8 mouse cellular contexts compared by ENCODE assay signal in the genomic region with DNA sequence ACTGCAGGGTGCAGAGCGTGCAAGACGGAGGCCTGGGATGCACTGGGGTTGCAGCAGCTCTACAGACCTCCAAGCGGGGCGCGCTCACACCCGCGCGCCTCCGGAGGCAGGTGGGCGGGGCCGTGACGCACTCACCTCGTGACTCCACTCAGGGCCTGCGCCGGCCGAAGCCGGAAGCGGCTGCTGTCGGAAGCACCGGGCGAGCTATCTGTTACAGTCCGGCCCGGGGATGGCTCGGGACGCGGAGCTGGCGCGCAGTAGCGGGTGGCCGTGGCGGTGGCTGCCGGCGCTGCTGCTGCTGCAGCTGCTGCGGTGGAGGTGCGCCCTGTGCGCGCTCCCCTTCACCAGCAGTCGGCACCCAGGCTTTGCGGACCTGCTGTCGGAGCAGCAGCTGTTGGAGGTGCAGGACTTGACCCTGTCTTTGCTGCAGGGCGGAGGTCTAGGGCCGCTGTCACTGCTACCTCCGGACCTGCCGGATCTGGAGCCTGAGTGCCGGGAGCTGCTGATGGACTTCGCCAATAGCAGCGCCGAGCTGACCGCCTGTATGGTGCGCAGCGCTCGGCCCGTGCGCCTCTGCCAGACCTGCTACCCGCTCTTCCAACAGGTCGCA.
DNase-seq lines count a peak whose midpoint lies in the region; ATAC-seq and TF ChIP-seq lines count a peak whose summit lies in the region.

No protein-coding gene starts in this region.

- peak overlapping the region; percentile 46; the same call in 1 of the 2 replicates for H3K27ac ChIP-seq in forebrain, embryonic 11.5 days (ENCODE audit: low read depth, low read length)
- H3K27ac ChIP-seq in heart, postnatal 0 days (ENCODE audit: low read depth) = peak overlapping the region; percentile 44
- peak overlapping the region; percentile 89 for H3K27ac ChIP-seq in liver, embryonic 16.5 days (ENCODE audit: low read length)
- peak overlapping the region; percentile 83 for H3K27ac ChIP-seq in neural tube, embryonic 13.5 days (replicated peaks)
- H3K27ac ChIP-seq in testis, adult 2 months (ENCODE audit: control insufficient read depth, insufficient read depth, low read depth, low read length) = 0 out of 2 replicates have a peak overlapping the region, but pooled peaks have one; percentile 59

- H3K4me2 ChIP-seq in forebrain, embryonic 11.5 days (ENCODE audit: low read depth, low read length, severe bottlenecking) = peak overlapping the region; percentile 85
- H3K4me2 ChIP-seq in heart, postnatal 0 days (ENCODE audit: low read depth, low read length) = peak overlapping the region; percentile 86
- peak overlapping the region; percentile 89 for H3K4me2 ChIP-seq in liver, embryonic 16.5 days (ENCODE audit: low read depth, low read length)
- H3K4me2 ChIP-seq in neural tube, embryonic 13.5 days = peak overlapping the region; percentile 76

- WGBS in forebrain, embryonic 11.5 days = under 1% methylated on average over 56 of the region's 56 CpGs
- WGBS in heart, postnatal 0 days = under 1% methylated on average over 53 of the region's 56 CpGs
- under 1% methylated on average over 56 of the region's 56 CpGs for WGBS in liver, embryonic 16.5 days (ENCODE audit: insufficient replicate concordance)
- WGBS in neural tube, embryonic 13.5 days = under 1% methylated on average over 56 of the region's 56 CpGs

- H3K4me1 ChIP-seq in forebrain, embryonic 11.5 days (replicated peaks; ENCODE audit: control insufficient read depth, insufficient read depth, low read length) = peaks cover 8% of the 10 kb centered on the region
- peaks cover 11% of the 10 kb centered on the region; the same call in 1 of the 2 replicates for H3K4me1 ChIP-seq in heart, postnatal 0 days (ENCODE audit: control insufficient read depth, insufficient read depth)
- H3K4me1 ChIP-seq in liver, embryonic 16.5 days (ENCODE audit: control insufficient read depth, low read depth, low read length) = peaks cover 15% of the 10 kb centered on the region
- H3K4me1 ChIP-seq in neural tube, embryonic 13.5 days (replicated peaks) = peaks cover 21% of the 10 kb centered on the region
- H3K4me1 ChIP-seq in testis, adult 2 months (ENCODE audit: control insufficient read depth, insufficient read depth, low read length) = no peaks in the 10 kb centered on the region; the same call in none of the 2 replicates

- TF ChIP-seq POLR2A in testis, adult 2 months (IDR thresholded peaks at IDR 0.05; ENCODE audit: control insufficient read depth, low read depth, low read length) = peak; percentile 60

- H3K36me3 ChIP-seq in forebrain, embryonic 11.5 days (ENCODE audit: control insufficient read depth, insufficient read depth, low read length) = no peaks in the 10 kb centered on the region; the same call in 1 of the 2 replicates
- H3K36me3 ChIP-seq in heart, postnatal 0 days (replicated peaks; ENCODE audit: control insufficient read depth, insufficient read depth, low read length) = 0 out of 2 replicates have a peak, but pooled peaks cover 6% of the 10 kb centered on the region
- H3K36me3 ChIP-seq in liver, embryonic 16.5 days (ENCODE audit: control insufficient read depth, insufficient read depth) = no peaks in the 10 kb centered on the region; the same call in 1 of the 2 replicates
- peaks cover 3% of the 10 kb centered on the region for H3K36me3 ChIP-seq in neural tube, embryonic 13.5 days
- no peaks in the 10 kb centered on the region for H3K36me3 ChIP-seq in testis, adult 2 months (ENCODE audit: control insufficient read depth, insufficient read depth, low read length)

- ATAC-seq in forebrain, embryonic 11.5 days (replicated peaks; ENCODE audit: low FRiP score) = peak; percentile 97
- peak; percentile 98 for ATAC-seq in heart, postnatal 0 days (ENCODE audit: insufficient read depth, low read depth)
- ATAC-seq in liver, embryonic 16.5 days (ENCODE audit: low read depth) = peak; percentile 97
- peak; percentile 99 for ATAC-seq in neural tube, embryonic 13.5 days (ENCODE audit: low read depth)

- no peaks in the 10 kb centered on the region for H3K9me3 ChIP-seq in forebrain, embryonic 11.5 days (ENCODE audit: control insufficient read depth, low read length)
- no peaks in the 10 kb centered on the region for H3K9me3 ChIP-seq in heart, postnatal 0 days (replicated peaks; ENCODE audit: control insufficient read depth, low read length)
- no peaks in the 10 kb centered on the region for H3K9me3 ChIP-seq in liver, embryonic 16.5 days (replicated peaks; ENCODE audit: control insufficient read depth, low read length)
- no peaks in the 10 kb centered on the region for H3K9me3 ChIP-seq in neural tube, embryonic 13.5 days

- DNase-seq in CD8-positive naive resting alpha-beta T cell, adult 2 months (ENCODE audit: low read depth in 2 of 2, low spot score in 2 of 2) = peak; percentile 80 to 88
- peak; percentile 77 for DNase-seq in c-Kit-positive CD71-negative TER-119-negative erythroid progenitor cells, embryonic 14.5 days (ENCODE audit: low read depth)
- peak; percentile 96 for DNase-seq in forebrain, embryonic 11.5 days (ENCODE audit: low spot score)
- DNase-seq in heart, postnatal 0 days (ENCODE audit: low spot score) = peak; percentile 82
- DNase-seq in kidney, postnatal 4 days = peak; percentile 94 to 96

- TF ChIP-seq CTCF in heart, postnatal 0 days (IDR thresholded peaks at IDR 0.05; ENCODE audit: low read depth) = no peak
- no peak for TF ChIP-seq CTCF in testis, adult 2 months (IDR thresholded peaks at IDR 0.05; ENCODE audit: control insufficient read depth, insufficient read depth, insufficient replicate concordance, low read depth, low read length)

- H3K4me3 ChIP-seq in forebrain, embryonic 11.5 days (ENCODE audit: low read depth, low read length) = peak overlapping the region; percentile 91
- peak overlapping the region; percentile 80 for H3K4me3 ChIP-seq in heart, postnatal 0 days (ENCODE audit: low read depth, low read length)
- H3K4me3 ChIP-seq in liver, embryonic 16.5 days (ENCODE audit: low read depth, low read length) = peak overlapping the region; percentile 94
- peak overlapping the region; percentile 97 for H3K4me3 ChIP-seq in neural tube, embryonic 13.5 days
- H3K4me3 ChIP-seq in testis, adult 2 months (ENCODE audit: control insufficient read depth, low read depth, low read length) = peak overlapping the region; percentile 92

- no peak for TF ChIP-seq EP300 in heart, postnatal 0 days (IDR thresholded peaks at IDR 0.05; ENCODE audit: low read depth)

- H3K27me3 ChIP-seq in forebrain, embryonic 11.5 days (ENCODE audit: control insufficient read depth, insufficient read depth, low read length) = no peaks in the 10 kb centered on the region
- H3K27me3 ChIP-seq in heart, postnatal 0 days (ENCODE audit: control insufficient read depth, insufficient read depth, low read length) = no peaks in the 10 kb centered on the region
- no peaks in the 10 kb centered on the region for H3K27me3 ChIP-seq in liver, embryonic 16.5 days (ENCODE audit: control insufficient read depth, insufficient read depth, low read depth, low read length)
- no peaks in the 10 kb centered on the region; the same call in 1 of the 2 replicates for H3K27me3 ChIP-seq in neural tube, embryonic 13.5 days
- no peaks in the 10 kb centered on the region for H3K27me3 ChIP-seq in testis, adult 2 months (ENCODE audit: control insufficient read depth, insufficient read depth, low read length)

- H3K9ac ChIP-seq in forebrain, embryonic 11.5 days (ENCODE audit: low read length) = peak overlapping the region; percentile 72
- H3K9ac ChIP-seq in heart, postnatal 0 days (replicated peaks; ENCODE audit: low read depth, low read length) = peak overlapping the region; percentile 68
- H3K9ac ChIP-seq in liver, embryonic 16.5 days (ENCODE audit: low read depth, low read length) = peak overlapping the region; percentile 92
- peak overlapping the region; percentile 89 for H3K9ac ChIP-seq in neural tube, embryonic 13.5 days

Comparison
In these comparisons a context has a peak if more than half of its experiments do, and no peak if none do; other contexts are left out.
1. Peak in every context shown above with its lines: DNase-seq, ATAC-seq, H3K4me3 ChIP-seq and H3K27ac ChIP-seq.